Mouse (Mus musculus) inflammation-experienced regulatory T-cells, adult 6 months (primary cell): ENCODE measurements around the gene Prkg2. TPM values are rescaled to one million over a fixed set of nuclear protein-coding genes. Genes with fewer than 3 reads are reported as not detected.

Source experiments
- ATAC-seq: one replicate; pipeline ENCODE4 v1.8.0; 2017
- polyA plus RNA-seq, 3 experiments: library from polyadenylated mRNA; unstranded; fragments of 100-300 nt; shearing (Covaris generic); gene quantifications; one replicate each; pipeline ENCODE4 v1.2.1; 2017

The Prkg2 gene
- polyA plus RNA-seq, 3 experiments from 2014 or later = not detected

GRCm38 (mm10) chr5:98975877-98976672, 61.1 kb downstream of the Prkg2 start:
- ATAC-seq = no peak

- no peak for ATAC-seq
These were observed 70.5 kb downstream of the Prkg2 start for GRCm38 (mm10) chr5:98966679-98967078.

- no peak for ATAC-seq
These were observed 72.0 kb downstream of the Prkg2 start for GRCm38 (mm10) chr5:98965139-98965538.

GRCm38 (mm10) chr5:98964367-98964766, 72.8 kb downstream of the Prkg2 start:
- ATAC-seq = no peak

- no peak for ATAC-seq
These were observed 74.7 kb downstream of the Prkg2 start for GRCm38 (mm10) chr5:98962472-98962871.

- ATAC-seq = no peak
These were observed 81.6 kb downstream of the Prkg2 start for GRCm38 (mm10) chr5:98955576-98955975.

GRCm38 (mm10) chr5:98953386-98953785, 83.8 kb downstream of the Prkg2 start:
- no peak for ATAC-seq

- no peak for ATAC-seq
These were observed 85.6 kb downstream of the Prkg2 start for GRCm38 (mm10) chr5:98951566-98951965.

GRCm38 (mm10) chr5:98950495-98951092, 86.6 kb downstream of the Prkg2 start:
- ATAC-seq = no peak

- no peak for ATAC-seq
These were observed 87.4 kb downstream of the Prkg2 start for GRCm38 (mm10) chr5:98949784-98950183.

GRCm38 (mm10) chr5:98946656-98947055, 90.5 kb downstream of the Prkg2 start:
- no peak for ATAC-seq

GRCm38 (mm10) chr5:98946117-98946620, 91.0 kb downstream of the Prkg2 start:
- ATAC-seq = no peak

- no peak for ATAC-seq
These were observed 93.4 kb downstream of the Prkg2 start for GRCm38 (mm10) chr5:98943776-98944175.

- ATAC-seq = no peak
These were observed 96.4 kb downstream of the Prkg2 start for GRCm38 (mm10) chr5:98940731-98941130.

- no peak for ATAC-seq
These were observed 97.4 kb downstream of the Prkg2 start for GRCm38 (mm10) chr5:98939631-98940208.

- ATAC-seq = no peak
These were observed 98.0 kb downstream of the Prkg2 start for GRCm38 (mm10) chr5:98939116-98939515.

- no peak for ATAC-seq
These were observed 99.3 kb downstream of the Prkg2 start for GRCm38 (mm10) chr5:98937879-98938278.

GRCm38 (mm10) chr5:98936650-98937049, 100.5 kb downstream of the Prkg2 start:
- no peak for ATAC-seq

GRCm38 (mm10) chr5:98935930-98936329, 101.2 kb downstream of the Prkg2 start:
- no peak for ATAC-seq

GRCm38 (mm10) chr5:98922921-98923320, 114.2 kb downstream of the Prkg2 start:
- no peak for ATAC-seq

- no peak for ATAC-seq
These were observed 115.5 kb downstream of the Prkg2 start for GRCm38 (mm10) chr5:98921608-98922007.

GRCm38 (mm10) chr5:98918716-98919115, 118.4 kb downstream of the Prkg2 start:
- ATAC-seq = no peak

GRCm38 (mm10) chr5:98902339-98902738, 134.8 kb downstream of the Prkg2 start:
- ATAC-seq = no peak

GRCm38 (mm10) chr5:98900926-98901325, 136.2 kb downstream of the Prkg2 start:
- no peak for ATAC-seq
